Mouse (Mus musculus): ENCODE results near the gene Acsbg2.

- TF ChIP-seq CTCF (IDR thresholded peaks at IDR 0.05; ENCODE audit: low read depth) (no peak), EP300 (IDR thresholded peaks at IDR 0.05; ENCODE audit: low read depth) (no peak)
These were observed at the start of gene Acsbg2 for GRCm38 (mm10) chr17:56874237-56874636.

Measured in heart, postnatal 0 days (tissue).